Mouse (Mus musculus): ENCODE measurements at regions not wholly inside any gene's neighbourhood (a gene's known extent, or its start where the extent isn't known, plus 50 kb on each side); places are given as distances from the start of the nearest gene placed in this dataset.

GRCm38 (mm10) chr2:74930702-74931101 is 105.1 kb downstream of the Mtx2 start:
- no peak overlapping the region for H3K9ac ChIP-seq (ENCODE audit: low read depth, low read length)
- H3K4me2 ChIP-seq (ENCODE audit: low read depth, low read length) = no peak overlapping the region
- no peak for ATAC-seq (ENCODE audit: low read depth)
- H3K4me1 ChIP-seq (ENCODE audit: control insufficient read depth, low read depth, low read length) = no peaks in the 10 kb centered on the region
- no peaks in the 10 kb centered on the region for H3K27me3 ChIP-seq (ENCODE audit: control insufficient read depth, insufficient read depth, low read depth, low read length)
- H3K36me3 ChIP-seq (ENCODE audit: control insufficient read depth, insufficient read depth) = no peaks in the 10 kb centered on the region
- 64% methylated on average over 3 of the region's 3 CpGs for WGBS (ENCODE audit: insufficient replicate concordance)
- no peak overlapping the region for H3K4me3 ChIP-seq (ENCODE audit: low read depth, low read length)
- no peaks in the 10 kb centered on the region for H3K9me3 ChIP-seq (replicated peaks; ENCODE audit: control insufficient read depth, low read length)
- no peak overlapping the region for H3K27ac ChIP-seq (ENCODE audit: low read length)

- Histone ChIP-seq H3K9me3 (replicated peaks; ENCODE audit: control insufficient read depth, low read length) (no peaks in the 10 kb centered on the region), H3K4me2 (ENCODE audit: low read depth, low read length) (no peak overlapping the region), H3K4me1 (ENCODE audit: control insufficient read depth, low read depth, low read length) (no peaks in the 10 kb centered on the region), H3K27ac (ENCODE audit: low read length) (no peak overlapping the region), H3K27me3 (ENCODE audit: control insufficient read depth, insufficient read depth, low read depth, low read length) (no peaks in the 10 kb centered on the region), H3K9ac (ENCODE audit: low read depth, low read length) (no peak overlapping the region), H3K36me3 (ENCODE audit: control insufficient read depth, insufficient read depth) (no peaks in the 10 kb centered on the region), H3K4me3 (ENCODE audit: low read depth, low read length) (no peak overlapping the region)
- no peak for ATAC-seq (ENCODE audit: low read depth)
- 24% methylated on average over 8 of the region's 8 CpGs for WGBS (ENCODE audit: insufficient replicate concordance)
Measured at GRCm38 (mm10) chr2:74933190-74933589, 107.6 kb downstream of the Mtx2 start.

GRCm38 (mm10) chr2:74933771-74934170 is 108.2 kb downstream of the Mtx2 start:
- Histone ChIP-seq H3K4me3 (ENCODE audit: low read depth, low read length) (no peak overlapping the region), H3K9me3 (replicated peaks; ENCODE audit: control insufficient read depth, low read length) (no peaks in the 10 kb centered on the region), H3K9ac (ENCODE audit: low read depth, low read length) (no peak overlapping the region), H3K27ac (ENCODE audit: low read length) (no peak overlapping the region), H3K4me2 (ENCODE audit: low read depth, low read length) (no peak overlapping the region), H3K36me3 (ENCODE audit: control insufficient read depth, insufficient read depth) (no peaks in the 10 kb centered on the region), H3K27me3 (ENCODE audit: control insufficient read depth, insufficient read depth, low read depth, low read length) (no peaks in the 10 kb centered on the region), H3K4me1 (ENCODE audit: control insufficient read depth, low read depth, low read length) (no peaks in the 10 kb centered on the region)
- WGBS (ENCODE audit: insufficient replicate concordance) = 67% methylated on average over 1 of the region's 1 CpGs
- ATAC-seq (ENCODE audit: low read depth) = no peak

- 71% methylated on average over 9 of the region's 9 CpGs for WGBS (ENCODE audit: insufficient replicate concordance)
- H3K4me3 ChIP-seq (ENCODE audit: low read depth, low read length) = no peak overlapping the region
- no peak for ATAC-seq (ENCODE audit: low read depth)
Measured at GRCm38 (mm10) chr2:74938711-74939110, 113.1 kb downstream of the Mtx2 start.

GRCm38 (mm10) chr2:74941966-74942365 is 116.4 kb downstream of the Mtx2 start:
- Histone ChIP-seq H3K4me1 (ENCODE audit: control insufficient read depth, low read depth, low read length) (no peaks in the 10 kb centered on the region), H3K36me3 (ENCODE audit: control insufficient read depth, insufficient read depth) (no peaks in the 10 kb centered on the region), H3K27me3 (ENCODE audit: control insufficient read depth, insufficient read depth, low read depth, low read length) (no peaks in the 10 kb centered on the region), H3K27ac (ENCODE audit: low read length) (no peak overlapping the region), H3K9me3 (replicated peaks; ENCODE audit: control insufficient read depth, low read length) (no peaks in the 10 kb centered on the region), H3K4me2 (ENCODE audit: low read depth, low read length) (no peak overlapping the region), H3K9ac (ENCODE audit: low read depth, low read length) (no peak overlapping the region), H3K4me3 (ENCODE audit: low read depth, low read length) (no peak overlapping the region)
- no peak for ATAC-seq (ENCODE audit: low read depth)
- 76% methylated on average over 10 of the region's 10 CpGs for WGBS (ENCODE audit: insufficient replicate concordance)

More at GRCm38 (mm10) chr2:74938711-74939110, 113.1 kb downstream of the Mtx2 start:
- Histone ChIP-seq H3K27ac (ENCODE audit: low read length) (no peak overlapping the region), H3K4me2 (ENCODE audit: low read depth, low read length) (no peak overlapping the region), H3K4me1 (ENCODE audit: control insufficient read depth, low read depth, low read length) (no peaks in the 10 kb centered on the region), H3K27me3 (ENCODE audit: control insufficient read depth, insufficient read depth, low read depth, low read length) (no peaks in the 10 kb centered on the region), H3K9me3 (replicated peaks; ENCODE audit: control insufficient read depth, low read length) (no peaks in the 10 kb centered on the region), H3K9ac (ENCODE audit: low read depth, low read length) (no peak overlapping the region), H3K36me3 (ENCODE audit: control insufficient read depth, insufficient read depth) (no peaks in the 10 kb centered on the region)

GRCm38 (mm10) chr2:74942611-74943198 is 117.1 kb downstream of the Mtx2 start:
- Histone ChIP-seq H3K4me3 (ENCODE audit: low read depth, low read length) (no peak overlapping the region), H3K36me3 (ENCODE audit: control insufficient read depth, insufficient read depth) (no peaks in the 10 kb centered on the region), H3K4me1 (ENCODE audit: control insufficient read depth, low read depth, low read length) (no peaks in the 10 kb centered on the region), H3K27ac (ENCODE audit: low read length) (no peak overlapping the region), H3K9me3 (replicated peaks; ENCODE audit: control insufficient read depth, low read length) (no peaks in the 10 kb centered on the region), H3K9ac (ENCODE audit: low read depth, low read length) (no peak overlapping the region), H3K27me3 (ENCODE audit: control insufficient read depth, insufficient read depth, low read depth, low read length) (no peaks in the 10 kb centered on the region), H3K4me2 (ENCODE audit: low read depth, low read length) (no peak overlapping the region)
- WGBS (ENCODE audit: insufficient replicate concordance) = 49% methylated on average over 6 of the region's 6 CpGs
- no peak for ATAC-seq (ENCODE audit: low read depth)

- H3K27me3 ChIP-seq (ENCODE audit: control insufficient read depth, insufficient read depth, low read depth, low read length) = no peaks in the 10 kb centered on the region
- H3K4me3 ChIP-seq (ENCODE audit: low read depth, low read length) = no peak overlapping the region
- no peaks in the 10 kb centered on the region for H3K9me3 ChIP-seq (replicated peaks; ENCODE audit: control insufficient read depth, low read length)
- no peak overlapping the region for H3K4me2 ChIP-seq (ENCODE audit: low read depth, low read length)
- no peak overlapping the region for H3K27ac ChIP-seq (ENCODE audit: low read length)
- no peak overlapping the region for H3K9ac ChIP-seq (ENCODE audit: low read depth, low read length)
- no peaks in the 10 kb centered on the region for H3K36me3 ChIP-seq (ENCODE audit: control insufficient read depth, insufficient read depth)
- WGBS (ENCODE audit: insufficient replicate concordance) = 78% methylated on average over 7 of the region's 7 CpGs
- H3K4me1 ChIP-seq (ENCODE audit: control insufficient read depth, low read depth, low read length) = no peaks in the 10 kb centered on the region
- ATAC-seq (ENCODE audit: low read depth) = no peak
Measured at GRCm38 (mm10) chr2:74945185-74945749, 119.7 kb downstream of the Mtx2 start.

GRCm38 (mm10) chr2:74951401-74952260 is 126.0 kb downstream of the Mtx2 start:
- no peaks in the 10 kb centered on the region for H3K9me3 ChIP-seq (replicated peaks; ENCODE audit: control insufficient read depth, low read length)
- H3K4me3 ChIP-seq (ENCODE audit: low read depth, low read length) = no peak overlapping the region
- no peak overlapping the region for H3K27ac ChIP-seq (ENCODE audit: low read length)
- no peaks in the 10 kb centered on the region for H3K27me3 ChIP-seq (ENCODE audit: control insufficient read depth, insufficient read depth, low read depth, low read length)
- H3K36me3 ChIP-seq (ENCODE audit: control insufficient read depth, insufficient read depth) = no peaks in the 10 kb centered on the region
- WGBS (ENCODE audit: insufficient replicate concordance) = 66% methylated on average over 12 of the region's 12 CpGs
- no peak overlapping the region for H3K9ac ChIP-seq (ENCODE audit: low read depth, low read length)
- H3K4me2 ChIP-seq (ENCODE audit: low read depth, low read length) = no peak overlapping the region
- H3K4me1 ChIP-seq (ENCODE audit: control insufficient read depth, low read depth, low read length) = no peaks in the 10 kb centered on the region
- ATAC-seq (ENCODE audit: low read depth) = no peak

- 65% methylated on average over 9 of the region's 9 CpGs for WGBS (ENCODE audit: insufficient replicate concordance)
- Histone ChIP-seq H3K27ac (ENCODE audit: low read length) (no peak overlapping the region), H3K4me3 (ENCODE audit: low read depth, low read length) (no peak overlapping the region), H3K36me3 (ENCODE audit: control insufficient read depth, insufficient read depth) (no peaks in the 10 kb centered on the region), H3K9me3 (replicated peaks; ENCODE audit: control insufficient read depth, low read length) (no peaks in the 10 kb centered on the region), H3K4me2 (ENCODE audit: low read depth, low read length) (no peak overlapping the region), H3K9ac (ENCODE audit: low read depth, low read length) (no peak overlapping the region), H3K27me3 (ENCODE audit: control insufficient read depth, insufficient read depth, low read depth, low read length) (no peaks in the 10 kb centered on the region), H3K4me1 (ENCODE audit: control insufficient read depth, low read depth, low read length) (no peaks in the 10 kb centered on the region)
- no peak for ATAC-seq (ENCODE audit: low read depth)
Measured at GRCm38 (mm10) chr2:74954101-74954500, 128.5 kb downstream of the Mtx2 start.
